Mouse (Mus musculus): ENCODE measurements at regions not wholly inside any gene's neighbourhood (a gene's known extent, or its start where the extent isn't known, plus 50 kb on each side); places are given as distances from the start of the nearest gene placed in this dataset.

DNA sequence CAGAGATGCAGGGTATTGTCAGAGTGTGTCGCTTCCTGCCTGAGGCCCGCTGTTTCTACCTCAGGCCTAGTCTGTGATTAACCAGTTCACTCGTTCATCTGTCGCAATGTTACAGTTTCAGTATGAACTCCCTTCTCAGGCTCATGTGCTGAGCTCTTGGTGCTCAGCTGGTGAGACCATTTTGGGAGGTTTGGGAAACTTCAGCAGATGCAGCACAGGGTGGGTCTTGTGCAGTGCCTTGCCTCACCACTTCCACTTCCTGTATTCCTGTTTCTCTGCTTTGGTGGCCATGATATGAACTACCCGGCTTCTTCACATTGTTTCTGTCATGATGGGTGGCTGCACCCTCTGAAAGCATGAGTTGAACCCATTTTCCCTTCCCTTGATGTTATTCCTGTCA, 169.3 kb upstream of the Gadl1 start:
- no peaks in the 10 kb centered on the region for H3K36me3 ChIP-seq (ENCODE audit: control insufficient read depth, insufficient read depth)
- no peak overlapping the region for H3ac ChIP-seq (ENCODE audit: control insufficient read depth, insufficient read length)
- H3K4me3 ChIP-seq, result no peak overlapping the region
- no peak overlapping the region for H3K4me2 ChIP-seq (ENCODE audit: low read depth)
- no peaks in the 10 kb centered on the region for H3K27me3 ChIP-seq (ENCODE audit: control insufficient read depth, insufficient read depth, insufficient read length)
- no peaks in the 10 kb centered on the region for H3K79me2 ChIP-seq (ENCODE audit: control insufficient read depth, insufficient read depth)
- TF ChIP-seq CEBPB (IDR thresholded peaks at IDR 0.05; ENCODE audit: insufficient read depth, poor library complexity, severe bottlenecking), result no peak
- TF ChIP-seq TCF12 (IDR thresholded peaks at IDR 0.05; ENCODE audit: insufficient read depth, poor library complexity, severe bottlenecking), result no peak
- TF ChIP-seq POLR2AphosphoS2 (IDR thresholded peaks at IDR 0.05; ENCODE audit: insufficient read length, low read depth), result no peak
- no peak for TF ChIP-seq SRF (IDR thresholded peaks at IDR 0.05; ENCODE audit: control insufficient read depth, insufficient read length, low read depth)
- TF ChIP-seq POLR2A (IDR thresholded peaks at IDR 0.05; ENCODE audit: insufficient read length, low read depth), result no peak
- TF ChIP-seq USF1 (IDR thresholded peaks at IDR 0.05; ENCODE audit: low read depth), result no peak
- TF ChIP-seq REST (IDR thresholded peaks at IDR 0.05; ENCODE audit: insufficient read depth, insufficient read length), result no peak
- no peak for TF ChIP-seq MAX (IDR thresholded peaks at IDR 0.05; ENCODE audit: low read depth)
- no peak for TF ChIP-seq MYOG (IDR thresholded peaks at IDR 0.05; ENCODE audit: control insufficient read depth in 1 of 3, insufficient read depth in 1 of 3, insufficient read length in 2 of 3, low read depth in 2 of 3)

GRCm38 (mm10) chr9:115746436-115746835, 162.8 kb upstream of the Gadl1 start:
- Histone ChIP-seq H3K4me3 (no peak overlapping the region), H3K4me2 (ENCODE audit: low read depth) (no peak overlapping the region), H3K27me3 (ENCODE audit: control insufficient read depth, insufficient read depth, insufficient read length) (no peaks in the 10 kb centered on the region), H3ac (ENCODE audit: control insufficient read depth, insufficient read length) (no peak overlapping the region), H3K36me3 (ENCODE audit: control insufficient read depth, insufficient read depth) (no peaks in the 10 kb centered on the region), H3K79me2 (ENCODE audit: control insufficient read depth, insufficient read depth) (no peaks in the 10 kb centered on the region)
- TF ChIP-seq CEBPB (IDR thresholded peaks at IDR 0.05; ENCODE audit: insufficient read depth, poor library complexity, severe bottlenecking) (no peak), POLR2AphosphoS2 (IDR thresholded peaks at IDR 0.05; ENCODE audit: insufficient read length, low read depth) (no peak), TCF12 (IDR thresholded peaks at IDR 0.05; ENCODE audit: insufficient read depth, poor library complexity, severe bottlenecking) (no peak), REST (IDR thresholded peaks at IDR 0.05; ENCODE audit: insufficient read depth, insufficient read length) (no peak), POLR2A (IDR thresholded peaks at IDR 0.05; ENCODE audit: insufficient read length, low read depth) (no peak), E2F4 (IDR thresholded peaks at IDR 0.05; ENCODE audit: insufficient read depth) (no peak), MYOG (IDR thresholded peaks at IDR 0.05; ENCODE audit: control insufficient read depth in 1 of 3, insufficient read depth in 1 of 3, insufficient read length in 2 of 3, low read depth in 2 of 3) (no peak), MAX (IDR thresholded peaks at IDR 0.05; ENCODE audit: low read depth) (no peak), MYOD1 (IDR thresholded peaks at IDR 0.05; ENCODE audit: control insufficient read depth in 1 of 3, insufficient read length in 2 of 3, low read depth in 2 of 3) (no peak), USF1 (IDR thresholded peaks at IDR 0.05; ENCODE audit: low read depth) (no peak), TCF3 (IDR thresholded peaks at IDR 0.05; ENCODE audit: insufficient read length, low read depth) (no peak), SRF (IDR thresholded peaks at IDR 0.05; ENCODE audit: control insufficient read depth, insufficient read length, low read depth) (no peak)

DNA sequence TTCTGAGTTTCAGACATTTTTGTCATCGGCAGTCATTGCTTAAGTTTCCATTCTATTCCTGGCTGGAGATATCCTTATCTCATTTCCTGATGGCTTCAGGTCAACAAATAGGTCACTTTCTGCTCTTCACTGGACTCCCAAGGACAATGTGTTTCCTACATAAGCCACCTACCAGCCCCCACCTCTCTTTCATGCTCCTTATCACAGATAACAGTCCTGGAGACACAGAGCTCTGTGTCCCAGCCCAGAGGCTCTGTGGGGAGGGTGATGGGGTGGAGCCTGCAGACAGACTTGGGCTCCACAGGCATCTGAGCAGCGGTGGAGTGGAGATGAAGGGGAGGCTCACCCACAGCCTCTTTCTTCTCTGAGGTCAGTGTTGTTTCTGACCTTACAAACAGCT, 148.8 kb upstream of the Gadl1 start:
- Histone ChIP-seq H3K79me2 (ENCODE audit: control insufficient read depth, insufficient read depth) (no peaks in the 10 kb centered on the region), H3K4me3 (no peak overlapping the region), H3K27me3 (ENCODE audit: control insufficient read depth, insufficient read depth, insufficient read length) (no peaks in the 10 kb centered on the region), H3K4me2 (ENCODE audit: low read depth) (no peak overlapping the region), H3K36me3 (ENCODE audit: control insufficient read depth, insufficient read depth) (no peaks in the 10 kb centered on the region), H3ac (ENCODE audit: control insufficient read depth, insufficient read length) (no peak overlapping the region)
- TF ChIP-seq REST (IDR thresholded peaks at IDR 0.05; ENCODE audit: insufficient read depth, insufficient read length), result no peak
- TF ChIP-seq TCF3 (IDR thresholded peaks at IDR 0.05; ENCODE audit: insufficient read length, low read depth), result no peak
- TF ChIP-seq TCF12 (IDR thresholded peaks at IDR 0.05; ENCODE audit: insufficient read depth, poor library complexity, severe bottlenecking), result no peak
- TF ChIP-seq MAX (IDR thresholded peaks at IDR 0.05; ENCODE audit: low read depth), result no peak
- no peak for TF ChIP-seq MYOD1 (IDR thresholded peaks at IDR 0.05; ENCODE audit: control insufficient read depth in 1 of 3, insufficient read length in 2 of 3, low read depth in 2 of 3)
- TF ChIP-seq CEBPB (IDR thresholded peaks at IDR 0.05; ENCODE audit: insufficient read depth, poor library complexity, severe bottlenecking), result no peak
- TF ChIP-seq MYOG (IDR thresholded peaks at IDR 0.05; ENCODE audit: control insufficient read depth in 1 of 3, insufficient read depth in 1 of 3, insufficient read length in 2 of 3, low read depth in 2 of 3), result no peak
- no peak for TF ChIP-seq POLR2A (IDR thresholded peaks at IDR 0.05; ENCODE audit: insufficient read length, low read depth)
- no peak for TF ChIP-seq E2F4 (IDR thresholded peaks at IDR 0.05; ENCODE audit: insufficient read depth)
- TF ChIP-seq USF1 (IDR thresholded peaks at IDR 0.05; ENCODE audit: low read depth), result no peak
- TF ChIP-seq POLR2AphosphoS2 (IDR thresholded peaks at IDR 0.05; ENCODE audit: insufficient read length, low read depth), result no peak

- H3K4me2 ChIP-seq (ENCODE audit: low read depth), result no peak overlapping the region
- no peaks in the 10 kb centered on the region for H3K79me2 ChIP-seq (ENCODE audit: control insufficient read depth, insufficient read depth)
- no peak overlapping the region for H3K4me3 ChIP-seq
These were observed 145.1 kb upstream of the Gadl1 start for GRCm38 (mm10) chr9:115764136-115764535.

GRCm38 (mm10) chr9:115766471-115766870, 142.8 kb upstream of the Gadl1 start:
- no peaks in the 10 kb centered on the region for H3K79me2 ChIP-seq (ENCODE audit: control insufficient read depth, insufficient read depth)
- H3K4me3 ChIP-seq, result no peak overlapping the region
- H3K27me3 ChIP-seq (ENCODE audit: control insufficient read depth, insufficient read depth, insufficient read length), result no peaks in the 10 kb centered on the region
- H3ac ChIP-seq (ENCODE audit: control insufficient read depth, insufficient read length), result no peak overlapping the region
- no peaks in the 10 kb centered on the region for H3K36me3 ChIP-seq (ENCODE audit: control insufficient read depth, insufficient read depth)
- H3K4me2 ChIP-seq (ENCODE audit: low read depth), result no peak overlapping the region
- TF ChIP-seq POLR2A (IDR thresholded peaks at IDR 0.05; ENCODE audit: insufficient read length, low read depth), result no peak
- TF ChIP-seq MYOG (IDR thresholded peaks at IDR 0.05; ENCODE audit: control insufficient read depth in 1 of 3, insufficient read depth in 1 of 3, insufficient read length in 2 of 3, low read depth in 2 of 3), result no peak

More at GRCm38 (mm10) chr9:115764136-115764535, 145.1 kb upstream of the Gadl1 start:
- Histone ChIP-seq H3ac (ENCODE audit: control insufficient read depth, insufficient read length) (no peak overlapping the region), H3K36me3 (ENCODE audit: control insufficient read depth, insufficient read depth) (no peaks in the 10 kb centered on the region), H3K27me3 (ENCODE audit: control insufficient read depth, insufficient read depth, insufficient read length) (no peaks in the 10 kb centered on the region)
- no peak for TF ChIP-seq TCF12 (IDR thresholded peaks at IDR 0.05; ENCODE audit: insufficient read depth, poor library complexity, severe bottlenecking)

All from myocyte (in vitro differentiated cells).